Mouse (Mus musculus): ENCODE data around the gene Anp32a.

Gene Anp32a

DNA sequence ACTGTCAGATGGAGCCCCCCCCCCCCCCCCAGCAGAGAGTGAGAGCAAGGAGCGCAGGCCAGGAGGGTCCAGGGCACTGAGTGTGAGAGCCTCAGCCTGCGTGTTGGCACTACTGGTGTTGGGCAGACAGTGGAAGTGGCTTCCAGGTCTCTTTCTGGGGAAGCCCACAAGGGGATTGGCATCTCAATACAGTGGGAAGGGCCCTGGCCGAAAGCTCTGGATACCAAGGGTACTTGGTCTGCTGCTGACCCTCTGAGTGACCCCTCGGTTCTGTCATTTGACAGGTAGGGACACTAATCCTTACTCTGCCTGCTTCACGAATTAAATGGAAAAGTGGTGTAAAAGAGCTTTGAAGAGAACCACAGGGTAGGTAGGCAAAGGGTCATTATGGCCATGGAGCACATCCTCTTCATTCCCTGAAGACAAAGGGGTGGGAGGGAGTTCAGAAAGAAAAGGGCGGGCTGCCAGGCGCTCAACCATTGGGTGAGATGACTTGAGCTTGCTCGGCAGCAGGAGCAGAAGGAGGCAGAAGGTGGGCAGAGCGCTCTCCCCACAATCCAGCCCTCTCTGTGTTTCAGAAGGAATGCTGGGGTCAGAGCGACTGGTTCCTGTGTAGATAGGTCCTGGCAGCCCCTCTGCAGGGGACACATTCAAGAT lies 79.3 kb downstream of the Anp32a start:
- DNase-seq, result no peak

DNA sequence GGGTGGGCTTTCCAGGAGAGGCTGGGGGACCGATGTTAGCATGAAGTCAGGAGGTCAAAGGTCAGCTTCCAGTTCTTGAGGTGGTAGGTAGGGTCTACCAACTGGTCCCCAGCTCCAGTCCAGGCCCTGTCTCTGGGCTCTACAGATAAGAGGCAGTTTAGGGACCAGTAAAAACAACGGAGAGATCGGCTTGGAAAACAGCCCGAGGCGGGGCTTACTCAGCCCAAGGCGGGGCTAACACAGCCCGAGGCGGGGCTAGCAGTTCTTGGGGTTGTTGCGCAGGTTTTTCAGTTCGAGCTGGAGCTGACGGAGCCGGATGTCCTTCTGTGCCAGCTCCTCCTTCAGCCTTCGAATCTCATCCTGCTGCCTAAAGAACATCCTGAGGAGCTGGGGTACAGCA lies 79.9 kb downstream of the Anp32a start:
- peak; percentile 68 for DNase-seq

DNA sequence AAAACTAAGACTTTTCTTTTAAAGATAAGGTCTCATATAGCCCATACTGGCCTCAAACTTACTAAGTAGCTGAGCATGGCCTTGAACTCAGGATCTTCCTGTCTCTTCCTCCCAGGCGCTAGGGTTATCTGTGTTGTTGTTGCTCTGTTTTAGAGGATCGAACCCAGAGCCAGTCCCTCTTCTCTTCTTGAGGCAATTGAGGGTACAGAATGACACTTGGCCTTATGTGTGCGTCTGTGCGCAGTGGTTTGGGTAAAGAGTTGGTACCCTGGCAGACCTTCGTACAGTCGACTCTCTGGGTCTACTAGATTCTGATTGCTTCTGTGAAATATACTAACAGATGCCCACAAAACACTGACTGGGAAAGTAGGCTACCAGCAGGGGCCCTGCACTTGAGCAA lies 80.8 kb downstream of the Anp32a start:
- DNase-seq, result no peak

GRCm38 (mm10) chr9:62422926-62423325 lies 81.8 kb downstream of the Anp32a start:
- no peak for DNase-seq

DNA sequence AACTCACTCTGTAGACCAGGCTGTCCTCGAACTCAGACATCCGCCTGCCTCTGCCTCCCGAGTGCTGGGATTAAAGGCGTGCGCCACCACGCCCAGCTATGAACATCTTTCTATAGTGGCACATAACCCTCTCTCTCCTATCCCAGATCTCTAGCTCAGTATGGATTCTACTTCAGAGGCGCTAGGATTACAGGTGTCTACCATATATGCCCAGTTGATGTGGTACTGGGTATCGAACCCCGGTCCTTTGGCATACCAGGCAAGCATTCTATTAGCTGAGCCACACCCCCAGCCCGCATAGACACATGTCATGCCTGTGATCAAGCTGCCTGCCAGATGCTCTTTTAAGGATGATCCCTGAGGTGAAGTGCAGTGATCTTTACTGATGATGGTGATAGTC lies 82.8 kb downstream of the Anp32a start:
- DNase-seq, result no peak

- peak; percentile 29 for DNase-seq
Measured at GRCm38 (mm10) chr9:62425265-62425664, 84.2 kb downstream of the Anp32a start.

GRCm38 (mm10) chr9:62426021-62426420 lies 84.9 kb downstream of the Anp32a start:
- DNase-seq, result no peak

GRCm38 (mm10) chr9:62426531-62426930 lies 85.4 kb downstream of the Anp32a start:
- no peak for DNase-seq

- DNase-seq, result peak; percentile 27
Measured at GRCm38 (mm10) chr9:62427010-62427409, 85.9 kb downstream of the Anp32a start.
